Mouse (Mus musculus): Measurements from ENCODE around the gene Lrrc49. TPM values are rescaled to one million over a fixed set of nuclear protein-coding genes. Genes with fewer than 3 reads are reported as not detected.
A peak's percentile ranks its signal among the peaks of the same experiment; 100 is the strongest.

Gene Lrrc49
- polyA plus RNA-seq, 1 experiment from 2014 or later, result 12.3 TPM

GRCm38 (mm10) chr9:60648981-60649975 lies 38.7 kb downstream of the Lrrc49 start:
- H3K4me3 ChIP-seq (replicated peaks; ENCODE audit: low read depth, low read length), result no peak overlapping the region
- no peak for ATAC-seq (replicated peaks; ENCODE audit: low FRiP score, low read depth)
- H3K4me1 ChIP-seq (replicated peaks; ENCODE audit: insufficient read depth, low read length), result no peaks in the 10 kb centered on the region
- no peaks in the 10 kb centered on the region for H3K36me3 ChIP-seq (ENCODE audit: insufficient read depth, low read length)
- TF ChIP-seq CTCF (IDR thresholded peaks at IDR 0.05; ENCODE audit: low read depth), result no peak
- H3K4me2 ChIP-seq (ENCODE audit: low read length), result peak overlapping the region; percentile 31; the same call in 1 of the 2 replicates
- no peak overlapping the region for H3K9ac ChIP-seq (ENCODE audit: low read depth, low read length)
- H3K27me3 ChIP-seq (ENCODE audit: insufficient read depth, low read length), result no peaks in the 10 kb centered on the region
- peak; percentile 71 for DNase-seq (ENCODE audit: low spot score)
- H3K9me3 ChIP-seq (replicated peaks; ENCODE audit: low read length), result no peaks in the 10 kb centered on the region
- 44% methylated on average over 18 of the region's 18 CpGs for WGBS
- H3K27ac ChIP-seq, result no peak overlapping the region

- Histone ChIP-seq H3K27me3 (ENCODE audit: insufficient read depth, low read length) (no peaks in the 10 kb centered on the region), H3K9ac (ENCODE audit: low read depth, low read length) (no peak overlapping the region), H3K4me2 (ENCODE audit: low read length) (no peak overlapping the region), H3K4me1 (replicated peaks; ENCODE audit: insufficient read depth, low read length) (no peaks in the 10 kb centered on the region), H3K4me3 (replicated peaks; ENCODE audit: low read depth, low read length) (no peak overlapping the region), H3K9me3 (replicated peaks; ENCODE audit: low read length) (no peaks in the 10 kb centered on the region), H3K27ac (no peak overlapping the region), H3K36me3 (ENCODE audit: insufficient read depth, low read length) (no peaks in the 10 kb centered on the region)
- no peak for TF ChIP-seq CTCF (IDR thresholded peaks at IDR 0.05; ENCODE audit: low read depth)
- WGBS, result 50% methylated on average over 2 of the region's 2 CpGs
- ATAC-seq (replicated peaks; ENCODE audit: low FRiP score, low read depth), result no peak
- DNase-seq (ENCODE audit: low spot score), result no peak
Observed at GRCm38 (mm10) chr9:60633601-60634000, 54.4 kb downstream of the Lrrc49 start.

- Histone ChIP-seq H3K4me2 (ENCODE audit: low read length) (no peak overlapping the region), H3K36me3 (ENCODE audit: insufficient read depth, low read length) (no peaks in the 10 kb centered on the region), H3K4me3 (replicated peaks; ENCODE audit: low read depth, low read length) (no peak overlapping the region), H3K27me3 (ENCODE audit: insufficient read depth, low read length) (no peaks in the 10 kb centered on the region), H3K9ac (ENCODE audit: low read depth, low read length) (no peak overlapping the region), H3K9me3 (replicated peaks; ENCODE audit: low read length) (no peaks in the 10 kb centered on the region), H3K27ac (no peak overlapping the region), H3K4me1 (replicated peaks; ENCODE audit: insufficient read depth, low read length) (no peaks in the 10 kb centered on the region)
- ATAC-seq (replicated peaks; ENCODE audit: low FRiP score, low read depth), result no peak
- no peak for TF ChIP-seq CTCF (IDR thresholded peaks at IDR 0.05; ENCODE audit: low read depth)
- no peak for DNase-seq (ENCODE audit: low spot score)
- WGBS, result 77% methylated on average over 7 of the region's 7 CpGs
Observed at GRCm38 (mm10) chr9:60626311-60626791, 61.6 kb downstream of the Lrrc49 start.

- no peak for ATAC-seq (replicated peaks; ENCODE audit: low FRiP score, low read depth)
- Histone ChIP-seq H3K9ac (ENCODE audit: low read depth, low read length) (no peak overlapping the region), H3K4me2 (ENCODE audit: low read length) (no peak overlapping the region), H3K9me3 (replicated peaks; ENCODE audit: low read length) (no peaks in the 10 kb centered on the region), H3K4me1 (replicated peaks; ENCODE audit: insufficient read depth, low read length) (no peaks in the 10 kb centered on the region), H3K27ac (no peak overlapping the region), H3K36me3 (ENCODE audit: insufficient read depth, low read length) (no peaks in the 10 kb centered on the region), H3K4me3 (replicated peaks; ENCODE audit: low read depth, low read length) (no peak overlapping the region), H3K27me3 (ENCODE audit: insufficient read depth, low read length) (no peaks in the 10 kb centered on the region)
- no peak for TF ChIP-seq CTCF (IDR thresholded peaks at IDR 0.05; ENCODE audit: low read depth)
- no peak for DNase-seq (ENCODE audit: low spot score)
- whole genome bisulfite sequencing, result 57% methylated on average over 1 of the region's 2 CpGs
Observed at GRCm38 (mm10) chr9:60625895-60626294, 62.1 kb downstream of the Lrrc49 start.

- 76% methylated on average over 9 of the region's 9 CpGs for WGBS
- no peak overlapping the region for H3K4me3 ChIP-seq (replicated peaks; ENCODE audit: low read depth, low read length)
- no peak for TF ChIP-seq CTCF (IDR thresholded peaks at IDR 0.05; ENCODE audit: low read depth)
- H3K27me3 ChIP-seq (ENCODE audit: insufficient read depth, low read length), result no peaks in the 10 kb centered on the region
- peak; percentile 19 for DNase-seq (ENCODE audit: low spot score)
- no peak overlapping the region for H3K4me2 ChIP-seq (ENCODE audit: low read length)
- H3K4me1 ChIP-seq (replicated peaks; ENCODE audit: insufficient read depth, low read length), result no peaks in the 10 kb centered on the region
- H3K27ac ChIP-seq, result no peak overlapping the region
- H3K36me3 ChIP-seq (ENCODE audit: insufficient read depth, low read length), result no peaks in the 10 kb centered on the region
- no peak for ATAC-seq (replicated peaks; ENCODE audit: low FRiP score, low read depth)
- H3K9ac ChIP-seq (ENCODE audit: low read depth, low read length), result no peak overlapping the region
- no peaks in the 10 kb centered on the region for H3K9me3 ChIP-seq (replicated peaks; ENCODE audit: low read length)
Observed at GRCm38 (mm10) chr9:60616946-60617345, 71.0 kb downstream of the Lrrc49 start.

- Histone ChIP-seq H3K4me2 (ENCODE audit: low read length) (no peak overlapping the region), H3K9me3 (replicated peaks; ENCODE audit: low read length) (no peaks in the 10 kb centered on the region)
- 72% methylated on average over 7 of the region's 7 CpGs for WGBS
Observed at GRCm38 (mm10) chr9:60616359-60616758, 71.6 kb downstream of the Lrrc49 start.

More at GRCm38 (mm10) chr9:60616359-60616758, 71.6 kb downstream of the Lrrc49 start:
- TF ChIP-seq CTCF (IDR thresholded peaks at IDR 0.05; ENCODE audit: low read depth), result no peak
- DNase-seq (ENCODE audit: low spot score) (no peak), ATAC-seq (replicated peaks; ENCODE audit: low FRiP score, low read depth) (no peak)
- Histone ChIP-seq H3K36me3 (ENCODE audit: insufficient read depth, low read length) (no peaks in the 10 kb centered on the region), H3K4me3 (replicated peaks; ENCODE audit: low read depth, low read length) (no peak overlapping the region), H3K27ac (no peak overlapping the region), H3K9ac (ENCODE audit: low read depth, low read length) (no peak overlapping the region), H3K4me1 (replicated peaks; ENCODE audit: insufficient read depth, low read length) (no peaks in the 10 kb centered on the region), H3K27me3 (ENCODE audit: insufficient read depth, low read length) (no peaks in the 10 kb centered on the region)
